Mouse (Mus musculus) myocyte (in vitro differentiated cells): ENCODE results near the gene D17H6S53E. TPM values are rescaled to one million over a fixed set of nuclear protein-coding genes. Genes with fewer than 3 reads are reported as not detected.

Source experiments
- H3K27me3 ChIP-seq: one replicate; pipeline ENCODE4 v1.6.1; 2011; ENCODE audit not compliant: control insufficient read depth, insufficient read depth, insufficient read length
- H3K36me3 ChIP-seq: one replicate; pipeline ENCODE4 v1.6.1; 2011; ENCODE audit not compliant: control insufficient read depth, insufficient read depth
- H3K4me2 ChIP-seq: one replicate; pipeline ENCODE4 v1.6.1; 2011; ENCODE audit warnings: low read depth, control low read depth
- H3K4me3 ChIP-seq: one replicate; pipeline ENCODE4 v1.5.1; 2011; ENCODE audit warnings: mild to moderate bottlenecking, control low read depth, moderate library complexity
- H3K79me2 ChIP-seq: one replicate; pipeline ENCODE4 v1.6.1; 2011; ENCODE audit not compliant: control insufficient read depth, insufficient read depth
- H3ac ChIP-seq: one replicate; pipeline ENCODE4 v1.6.1; 2011; ENCODE audit not compliant: control insufficient read depth, insufficient read length
- CEBPB ChIP-seq: IDR thresholded peaks from 2 replicates; pipeline ENCODE4 v1.6.1; 2011; ENCODE audit warnings: mild to moderate bottlenecking, moderate library complexity; ENCODE audit not compliant: poor library complexity, insufficient read depth, severe bottlenecking
- E2F4 ChIP-seq: IDR thresholded peaks from one replicate; pipeline ENCODE4 v1.6.1; 2011; ENCODE audit warnings: mild to moderate bottlenecking, control low read depth, moderate library complexity; ENCODE audit not compliant: insufficient read depth
- MAX ChIP-seq: IDR thresholded peaks from one replicate; pipeline ENCODE4 v1.6.1; 2011; ENCODE audit warnings: low read depth, mild to moderate bottlenecking, control low read depth
- MYOD1 ChIP-seq, 3 experiments: IDR thresholded peaks; one replicate each; pipeline ENCODE4 v1.6.1; 2011; ENCODE audit warnings: control low read depth in 2 of 3, low read depth in 2 of 3, mild to moderate bottlenecking in 2 of 3, moderate library complexity in 1 of 3; ENCODE audit not compliant: insufficient read length in 2 of 3, control insufficient read depth in 1 of 3
- MYOG ChIP-seq, 3 experiments: IDR thresholded peaks; one replicate each; pipeline ENCODE4 v1.6.1; 2011; ENCODE audit warnings: control low read depth in 2 of 3, low read depth in 2 of 3, mild to moderate bottlenecking in 2 of 3; ENCODE audit not compliant: insufficient read length in 2 of 3, control insufficient read depth in 1 of 3, insufficient read depth in 1 of 3
- POLR2A ChIP-seq: IDR thresholded peaks from one replicate; pipeline ENCODE4 v1.6.1; 2011; ENCODE audit warnings: low read depth, mild to moderate bottlenecking, control low read depth, moderate library complexity; ENCODE audit not compliant: insufficient read length
- POLR2AphosphoS2 ChIP-seq: IDR thresholded peaks from one replicate; pipeline ENCODE4 v1.6.1; 2011; ENCODE audit warnings: low read depth, control low read depth; ENCODE audit not compliant: insufficient read length
- REST ChIP-seq: IDR thresholded peaks from one replicate; pipeline ENCODE4 v1.6.1; 2011; ENCODE audit warnings: mild to moderate bottlenecking, control low read depth, moderate library complexity; ENCODE audit not compliant: insufficient read depth, insufficient read length
- SRF ChIP-seq: IDR thresholded peaks from one replicate; pipeline ENCODE4 v1.6.1; 2011; ENCODE audit warnings: low read depth; ENCODE audit not compliant: control insufficient read depth, insufficient read length
- TCF12 ChIP-seq: IDR thresholded peaks from one replicate; pipeline ENCODE4 v1.6.1; 2011; ENCODE audit warnings: mild to moderate bottlenecking, control low read depth; ENCODE audit not compliant: poor library complexity, insufficient read depth, severe bottlenecking
- TCF3 ChIP-seq: IDR thresholded peaks from one replicate; pipeline ENCODE4 v1.6.1; 2011; ENCODE audit warnings: low read depth, control low read depth; ENCODE audit not compliant: insufficient read length
- USF1 ChIP-seq: IDR thresholded peaks from one replicate; pipeline ENCODE4 v1.6.1; 2011; ENCODE audit warnings: low read depth, mild to moderate bottlenecking, control low read depth, moderate library complexity
- polyA plus RNA-seq: library from polyadenylated mRNA; unstranded; fragments of >200 nt; fragmentation: generic; extraction: Trizol; gene quantifications from one replicate; pipeline ENCODE4 v1.2.1, GENCODE M21; 2012; ENCODE audit warnings: missing spikeins

The D17H6S53E gene
- polyA plus RNA-seq, 1 experiment: 12.8 TPM

DNA sequence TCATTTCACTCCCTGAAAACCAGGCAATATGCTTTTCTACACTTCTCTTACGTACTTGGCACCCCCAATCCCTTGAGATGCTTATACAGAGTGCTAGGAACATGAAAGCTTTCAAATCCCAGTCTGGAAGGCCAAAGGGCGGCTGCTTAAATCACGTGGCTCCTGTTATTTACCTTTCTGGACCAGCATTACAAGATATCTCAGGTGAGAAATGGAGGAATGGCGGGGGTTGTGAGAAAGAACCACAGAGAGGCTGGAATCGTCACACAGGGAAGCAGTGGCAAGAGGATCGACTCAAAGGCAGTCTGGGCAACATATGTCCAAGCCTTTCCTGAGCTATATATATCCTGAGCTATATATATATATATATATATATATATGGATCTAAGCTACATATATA, 595 bp upstream of the D17H6S53E start:
- no peak for TF ChIP-seq CEBPB
- TF ChIP-seq MAX: no peak
- peak; percentile 24 for TF ChIP-seq USF1
- no peak for TF ChIP-seq POLR2AphosphoS2
- no peak for TF ChIP-seq E2F4
- no peak for TF ChIP-seq POLR2A
- peak overlapping the region; percentile 90 for H3K4me3 ChIP-seq
- H3K79me2 ChIP-seq: peaks cover 40% of the 10 kb centered on the region
- peak overlapping the region; percentile 27 for H3ac ChIP-seq
- no peaks in the 10 kb centered on the region for H3K27me3 ChIP-seq
- peak overlapping the region; percentile 86 for H3K4me2 ChIP-seq
- no peaks in the 10 kb centered on the region for H3K36me3 ChIP-seq

DNA sequence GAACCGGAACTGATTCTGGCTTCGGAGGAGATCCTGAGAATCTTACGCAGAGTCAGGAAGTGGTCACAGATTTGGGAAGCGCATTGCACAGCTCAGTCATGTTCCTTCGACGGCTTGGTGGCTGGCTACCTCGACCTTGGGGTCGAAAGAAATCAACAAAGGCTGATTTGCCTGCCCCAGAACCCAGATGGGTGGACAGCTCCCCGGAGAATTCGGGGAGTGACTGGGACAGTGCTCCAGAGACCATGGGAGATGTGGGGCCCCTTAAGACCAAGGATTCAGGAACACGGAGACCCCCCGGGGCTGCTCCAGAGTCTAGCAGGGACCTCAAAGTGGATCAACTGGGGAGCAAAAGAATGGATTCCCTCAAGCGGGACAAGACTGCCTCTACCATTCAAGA, 844 bp downstream of the D17H6S53E start:
- TF ChIP-seq REST (no peak), MAX (no peak), MYOD1 (IDR thresholded peaks at IDR 0.05; ENCODE audit: control insufficient read depth in 1 of 3, insufficient read length in 2 of 3, low read depth in 2 of 3) (no peak), CEBPB (no peak), TCF3 (no peak), TCF12 (no peak), MYOG (IDR thresholded peaks at IDR 0.05; ENCODE audit: control insufficient read depth in 1 of 3, insufficient read depth in 1 of 3, insufficient read length in 2 of 3, low read depth in 2 of 3) (no peak), SRF (no peak), POLR2A (no peak), E2F4 (no peak), USF1 (no peak), POLR2AphosphoS2 (no peak)
- Histone ChIP-seq H3ac (peak overlapping the region; percentile 27), H3K79me2 (peaks cover 32% of the 10 kb centered on the region), H3K4me3 (peak overlapping the region; percentile 90), H3K4me2 (peak overlapping the region; percentile 86), H3K36me3 (no peaks in the 10 kb centered on the region), H3K27me3 (no peaks in the 10 kb centered on the region)

DNA sequence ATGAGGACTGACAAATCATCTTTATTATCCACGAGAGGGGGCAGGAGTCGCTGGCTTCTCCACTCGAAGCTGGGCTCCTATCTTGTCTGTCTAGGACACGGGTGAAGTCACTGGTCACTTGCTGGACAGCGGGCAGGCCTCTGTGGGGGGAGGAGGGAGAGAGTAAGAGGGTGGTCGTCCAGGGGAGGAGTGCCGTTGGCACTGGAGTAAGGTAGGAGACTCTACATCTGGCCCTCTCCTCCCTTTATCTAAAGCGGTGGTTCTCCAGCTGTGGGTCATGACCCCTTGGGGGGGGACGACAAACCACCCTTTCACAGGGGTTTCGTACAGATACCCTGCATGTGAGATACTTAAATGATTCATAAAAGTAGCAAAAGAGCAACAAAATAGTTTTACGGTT, 2.8 kb downstream of the D17H6S53E start:
- H3ac ChIP-seq: no peak overlapping the region
- no peaks in the 10 kb centered on the region for H3K27me3 ChIP-seq
- peaks cover 23% of the 10 kb centered on the region for H3K79me2 ChIP-seq
- TF ChIP-seq E2F4: no peak
- no peak for TF ChIP-seq POLR2A
- no peak for TF ChIP-seq MYOD1 (IDR thresholded peaks at IDR 0.05; ENCODE audit: control insufficient read depth in 1 of 3, insufficient read length in 2 of 3, low read depth in 2 of 3)
- no peak for TF ChIP-seq SRF
- TF ChIP-seq USF1: no peak
- TF ChIP-seq TCF3: no peak
- TF ChIP-seq POLR2AphosphoS2: no peak
- TF ChIP-seq TCF12: no peak
- no peak for TF ChIP-seq MAX
- TF ChIP-seq MYOG (IDR thresholded peaks at IDR 0.05; ENCODE audit: control insufficient read depth in 1 of 3, insufficient read depth in 1 of 3, insufficient read length in 2 of 3, low read depth in 2 of 3): no peak
- TF ChIP-seq CEBPB: no peak
- no peak for TF ChIP-seq REST
- no peak overlapping the region for H3K4me2 ChIP-seq
- H3K36me3 ChIP-seq: no peaks in the 10 kb centered on the region
- no peak overlapping the region for H3K4me3 ChIP-seq

DNA sequence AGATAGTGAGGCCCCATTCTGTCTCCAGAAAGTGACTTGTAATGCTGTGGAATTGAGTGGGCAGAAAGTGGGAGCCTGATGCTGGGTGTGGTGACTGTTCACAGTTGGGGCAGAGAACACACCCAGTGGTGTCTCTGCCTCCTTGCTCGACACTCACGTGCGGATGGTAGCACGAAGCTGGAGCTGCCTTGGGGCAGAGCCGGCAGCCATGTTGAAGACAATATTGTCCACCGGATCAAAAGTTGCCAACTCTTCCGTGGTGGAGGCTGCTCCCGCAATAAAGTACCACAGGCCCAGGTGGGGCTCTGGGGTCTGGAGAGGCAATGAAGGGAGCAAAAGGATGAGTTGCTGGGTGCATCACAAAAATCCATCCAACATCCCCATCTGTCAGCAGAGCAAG, 4.9 kb downstream of the D17H6S53E start:
- no peaks in the 10 kb centered on the region for H3K36me3 ChIP-seq
- no peak overlapping the region for H3ac ChIP-seq
- no peak overlapping the region for H3K4me2 ChIP-seq
- H3K4me3 ChIP-seq: no peak overlapping the region
- H3K79me2 ChIP-seq: peaks cover 31% of the 10 kb centered on the region
- no peaks in the 10 kb centered on the region for H3K27me3 ChIP-seq
- TF ChIP-seq POLR2A: no peak
- TF ChIP-seq POLR2AphosphoS2: peak; percentile 40

DNA sequence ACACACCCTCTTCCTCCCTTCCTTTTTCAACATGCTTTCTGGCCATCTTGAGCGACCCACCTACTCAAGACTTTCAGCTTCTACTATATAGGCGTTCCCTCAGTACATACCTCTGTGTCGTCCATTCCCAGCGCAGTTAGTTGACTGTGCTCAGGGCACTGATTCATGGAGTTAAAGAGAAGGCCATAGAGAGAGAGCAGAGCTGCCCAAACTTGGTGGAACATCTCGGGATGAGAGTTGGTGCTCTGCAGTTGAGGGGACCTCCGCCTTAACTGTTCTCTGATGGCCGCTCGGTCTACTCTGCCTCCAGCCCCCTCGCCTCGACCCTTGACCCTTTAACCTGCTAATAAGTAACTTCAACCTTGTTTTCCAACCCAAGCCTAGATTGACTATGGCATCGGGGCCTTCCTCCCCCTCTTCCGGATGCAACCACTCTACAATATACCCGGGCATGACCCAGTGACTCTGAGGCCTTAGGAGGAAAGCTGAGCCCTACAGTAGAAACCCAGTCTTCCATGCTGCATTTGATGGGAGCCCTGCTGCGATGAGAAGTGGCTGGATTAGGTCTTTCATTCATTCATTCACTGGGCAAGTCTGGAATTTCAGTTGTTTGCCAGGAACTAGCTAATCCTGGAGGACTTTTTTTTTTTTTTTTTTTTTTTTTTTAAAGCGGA, 5.5 kb downstream of the D17H6S53E start, which contains the start of gene Apom:
Apom (minus strand) TSS at position 551 of the 674 bp plus-strand sequence.
- no peak for TF ChIP-seq MAX
- no peaks in the 10 kb centered on the region for H3K36me3 ChIP-seq

More for the DNA sequence above, 5.5 kb downstream of the D17H6S53E start, which contains the start of gene Apom:
- Histone ChIP-seq H3ac (no peak within 1 kb of the TSS), H3K4me3 (no peak within 1 kb of the TSS), H3K27me3 (no peaks in the 10 kb centered on the region), H3K79me2 (peaks cover 33% of the 10 kb centered on the region), H3K4me2 (no peak within 1 kb of the TSS)
